Mouse (Mus musculus): ENCODE data around the gene Setd7. TPM values are rescaled to one million over a fixed set of nuclear protein-coding genes. Genes with fewer than 3 reads are reported as not detected.

Gene Setd7
- total RNA-seq, 2 experiments from 2014 or later = 48.3 to 48.8 TPM

GRCm38 (mm10) chr3:51559594-51560450, 857 bp downstream of the Setd7 start:
- DNase-seq (ENCODE audit: low spot score in 2 of 2) = peak; percentile 75 to 77

DNA sequence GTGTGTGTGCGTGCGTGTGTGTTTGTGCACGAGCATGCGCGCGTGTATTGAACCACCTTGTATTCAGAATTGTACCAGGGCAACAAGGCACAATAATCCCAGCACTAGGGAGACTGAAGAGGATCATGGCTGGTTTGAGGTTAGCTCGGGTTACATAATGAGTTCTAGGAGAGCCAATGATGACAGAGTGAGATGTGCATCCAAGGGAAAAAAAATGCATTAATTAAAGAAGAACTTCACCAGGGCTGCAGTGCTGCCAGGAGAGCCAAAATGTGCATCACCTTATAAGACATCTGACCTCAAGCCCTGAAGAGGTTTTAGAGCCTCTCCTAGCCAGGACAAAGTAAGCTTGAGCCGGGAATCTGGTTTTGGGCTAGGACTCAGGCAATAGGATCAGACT, 5.1 kb downstream of the Setd7 start:
- no peak for DNase-seq (ENCODE audit: low spot score in 2 of 2)

GRCm38 (mm10) chr3:51554836-51555235, 5.8 kb downstream of the Setd7 start:
- DNase-seq (ENCODE audit: low spot score in 2 of 2) = no peak

DNA sequence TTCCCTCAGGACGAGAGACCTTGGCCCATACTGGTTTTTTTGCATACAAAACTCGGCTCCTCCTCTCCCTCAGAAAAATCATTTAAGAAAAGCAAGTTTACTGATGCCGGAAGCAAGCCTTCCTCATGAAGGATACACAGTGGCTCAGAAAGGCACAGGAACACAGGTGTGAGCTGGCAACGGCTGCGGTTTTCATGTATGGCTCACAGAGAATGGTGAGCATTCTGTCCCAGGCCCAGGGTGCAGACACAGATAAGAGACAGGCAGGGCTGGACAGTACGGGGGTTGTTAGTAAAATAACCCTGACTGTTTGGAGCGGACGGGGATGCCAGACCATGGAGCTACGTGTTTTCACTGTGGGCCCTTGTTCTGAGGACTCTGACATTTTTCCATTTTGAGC, 6.6 kb downstream of the Setd7 start:
- DNase-seq (ENCODE audit: low spot score in 2 of 2) = no peak

DNA sequence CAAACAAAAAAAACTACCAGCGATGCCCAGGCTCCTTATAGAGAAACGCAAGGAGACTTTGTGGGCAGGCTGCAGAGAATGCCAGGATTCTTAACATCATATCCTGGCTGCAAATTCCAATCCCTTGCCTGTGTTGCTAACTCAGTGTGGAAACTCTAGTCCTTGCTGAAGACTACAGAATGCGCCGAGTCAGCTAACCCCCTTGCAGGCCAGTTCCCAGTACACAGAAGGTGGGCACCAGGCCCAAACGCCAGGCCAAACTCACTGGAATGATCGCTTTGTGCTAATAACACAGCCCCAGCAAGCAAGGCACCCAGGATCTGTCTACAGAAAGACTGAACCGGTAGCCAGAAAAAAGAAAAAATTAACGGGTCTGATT, 7.2 kb downstream of the Setd7 start:
- DNase-seq (ENCODE audit: low spot score in 2 of 2) = peak in 1 of 2 experiments; percentile 40

DNA sequence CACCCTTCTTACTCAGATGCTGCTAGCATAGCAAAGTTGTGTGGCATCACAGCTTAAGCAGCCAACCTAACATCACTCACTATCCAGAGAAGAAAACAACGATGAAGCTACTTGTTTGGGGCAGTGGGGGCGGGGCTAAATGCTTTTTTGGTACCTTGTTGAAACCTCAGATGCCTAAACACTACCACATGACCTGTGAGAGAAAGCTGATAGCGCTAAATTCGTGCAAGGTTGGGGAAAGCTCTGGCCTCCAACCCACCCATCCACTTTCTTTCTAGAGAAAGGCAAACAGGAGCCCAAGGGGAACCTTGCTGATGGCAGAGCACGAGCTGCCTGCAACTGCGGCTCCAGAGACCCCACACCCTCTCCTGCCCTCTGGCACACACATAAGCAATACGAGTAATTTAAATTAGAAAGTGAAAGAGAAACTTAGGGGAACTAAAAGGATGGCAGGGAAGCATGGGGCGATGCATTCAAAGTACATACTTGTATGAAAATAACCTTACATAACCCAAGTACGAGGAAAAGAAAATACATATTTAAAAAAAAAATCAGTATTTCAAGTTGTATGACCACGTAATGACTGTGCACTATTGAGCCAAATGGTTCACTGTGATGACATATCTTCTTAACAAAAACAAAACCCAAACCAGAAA, 7.7 kb downstream of the Setd7 start:
- DNase-seq (ENCODE audit: low spot score in 2 of 2) = no peak

- DNase-seq (ENCODE audit: low spot score in 2 of 2) = no peak
Observed at GRCm38 (mm10) chr3:51552197-51552596, 8.5 kb downstream of the Setd7 start.

GRCm38 (mm10) chr3:51548987-51549579, 11.6 kb downstream of the Setd7 start:
- DNase-seq (ENCODE audit: low spot score in 2 of 2) = no peak

- no peak for DNase-seq (ENCODE audit: low spot score in 2 of 2)
Observed at GRCm38 (mm10) chr3:51547577-51547976, 13.1 kb downstream of the Setd7 start.

- no peak for DNase-seq (ENCODE audit: low spot score in 2 of 2)
Observed at GRCm38 (mm10) chr3:51544442-51545128, 16.1 kb downstream of the Setd7 start.

GRCm38 (mm10) chr3:51540659-51541058, 20.0 kb downstream of the Setd7 start:
- no peak for DNase-seq (ENCODE audit: low spot score in 2 of 2)

GRCm38 (mm10) chr3:51539567-51540408, 20.9 kb downstream of the Setd7 start:
- DNase-seq (ENCODE audit: low spot score in 2 of 2) = peak; percentile 77 to 85

GRCm38 (mm10) chr3:51534013-51534412, 26.7 kb downstream of the Setd7 start:
- no peak for DNase-seq (ENCODE audit: low spot score in 2 of 2)

DNA sequence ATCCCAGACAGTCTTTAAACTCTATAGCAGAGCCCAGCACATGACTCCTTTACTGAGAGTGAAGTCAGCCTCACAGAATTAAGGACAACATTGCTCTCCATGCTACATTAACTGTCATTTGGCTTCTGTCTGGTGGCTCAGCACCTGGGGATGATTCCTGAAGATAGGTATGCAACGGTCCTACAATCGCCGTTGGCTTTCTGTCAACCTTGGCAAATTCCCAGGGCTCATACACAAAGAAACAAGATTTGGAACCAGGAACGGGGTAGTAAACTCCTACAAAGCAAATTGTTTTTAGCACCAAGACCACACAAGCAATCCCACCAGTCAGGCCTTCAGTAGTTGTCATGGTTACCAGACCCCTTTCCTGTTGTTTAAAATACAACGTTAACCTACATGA, 27.1 kb downstream of the Setd7 start:
- no peak for DNase-seq (ENCODE audit: low spot score in 2 of 2)

DNA sequence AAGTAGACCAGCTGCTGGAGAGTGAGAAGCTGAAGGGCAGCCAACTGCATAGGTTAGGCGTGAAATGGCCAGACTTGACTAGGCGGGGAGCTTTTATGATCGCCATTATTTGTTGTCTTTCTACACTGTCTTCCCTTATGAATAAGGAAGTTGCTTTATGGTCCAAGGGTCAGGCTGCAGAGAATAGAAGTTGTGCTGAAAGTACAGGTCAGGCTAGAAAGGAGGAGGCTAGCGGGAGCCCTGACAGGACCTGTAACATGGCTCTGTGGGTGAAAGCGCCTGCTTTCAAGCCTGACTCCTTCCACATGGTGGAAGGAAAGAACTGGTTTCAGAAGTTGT, 28.4 kb downstream of the Setd7 start:
- no peak for DNase-seq (ENCODE audit: low spot score in 2 of 2)

- DNase-seq (ENCODE audit: low spot score in 2 of 2) = peak; percentile 30 to 43
Observed at GRCm38 (mm10) chr3:51531473-51532281, 29.0 kb downstream of the Setd7 start.

DNA sequence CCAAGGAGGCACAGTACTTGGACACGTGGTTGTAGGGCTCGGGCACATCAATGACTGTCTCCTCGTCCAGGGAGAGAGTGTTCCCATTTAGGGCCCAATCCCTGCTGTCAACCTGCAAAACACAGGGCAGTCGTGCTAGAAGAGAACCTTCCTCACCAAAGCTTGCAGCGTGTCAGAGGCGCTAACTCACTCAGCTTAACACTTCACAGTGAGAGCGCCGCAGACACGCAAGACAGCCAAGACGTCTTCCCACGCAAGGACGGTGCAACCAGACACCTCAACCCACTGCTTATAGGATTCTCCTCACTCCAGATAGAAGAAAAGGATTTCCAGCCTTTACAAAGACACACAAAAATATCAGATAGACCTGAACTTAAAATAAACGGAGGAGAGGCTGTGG, 33.8 kb downstream of the Setd7 start:
- no peak for DNase-seq (ENCODE audit: low spot score in 2 of 2)

GRCm38 (mm10) chr3:51525186-51525785, 35.4 kb downstream of the Setd7 start:
- DNase-seq (ENCODE audit: low spot score in 2 of 2) = no peak

- no peak for DNase-seq (ENCODE audit: low spot score in 2 of 2)
Observed at GRCm38 (mm10) chr3:51521262-51521661, 39.4 kb downstream of the Setd7 start.

GRCm38 (mm10) chr3:51518763-51519121, 41.9 kb downstream of the Setd7 start:
- DNase-seq (ENCODE audit: low spot score in 2 of 2) = no peak

Measured in adrenal gland, adult 18-20 months (tissue).